Mouse (Mus musculus): ENCODE results near the gene Ap1m2.

- TF ChIP-seq POLR2A (IDR thresholded peaks at IDR 0.05; ENCODE audit: extremely low read depth, insufficient read depth, low read length) (0 out of 2 replicates have a peak, but pooled peaks have one; percentile 42), CTCF (IDR thresholded peaks at IDR 0.05; ENCODE audit: extremely low read depth, insufficient read depth, low read length) (no peak)
Observed at GRCm38 (mm10) chr9:21275013-21275710, 37.0 kb downstream of the Ap1m2 start.
